Mouse (Mus musculus) heart, embryonic 11.5 days (tissue): ENCODE results near the gene Kcnc4. TPM values are rescaled to one million over a fixed set of nuclear protein-coding genes. Genes with fewer than 3 reads are reported as not detected.
A peak's percentile ranks its signal among the peaks of the same experiment; 100 is the strongest.

Source experiments
- ATAC-seq: fragments of 200-750 bp; cut with Nextera tagmentation; replicated peaks from 2 replicates; pipeline ENCODE4 v1.8.0; 2017; ENCODE audit warnings: moderate library complexity; ENCODE audit not compliant: insufficient number of reproducible peaks, low FRiP score, low TSS enrichment
- H3K27ac ChIP-seq: fragments of 300-500 bp; sonication (generic); 2 replicates; pipeline ENCODE4 v1.5.1; 2014; ENCODE audit warnings: mild to moderate bottlenecking, low read depth, low read length
- H3K27me3 ChIP-seq: fragments of 300-500 bp; sonication (generic); 2 replicates; pipeline ENCODE4 v1.6.1; 2014; ENCODE audit warnings: mild to moderate bottlenecking, low read length, mixed read lengths; ENCODE audit not compliant: control insufficient read depth, insufficient read depth
- H3K36me3 ChIP-seq: fragments of 300-500 bp; sonication (generic); 2 replicates; pipeline ENCODE4 v1.6.1; 2014; ENCODE audit warnings: mild to moderate bottlenecking, low read length, moderate library complexity, mixed read lengths; ENCODE audit not compliant: control insufficient read depth, insufficient read depth
- H3K4me1 ChIP-seq: fragments of 300-500 bp; sonication (generic); 2 replicates; pipeline ENCODE4 v1.6.1; 2014; ENCODE audit warnings: low read length; ENCODE audit not compliant: control insufficient read depth, insufficient read depth
- H3K4me2 ChIP-seq: fragments of 300-500 bp; sonication (generic); 2 replicates; pipeline ENCODE4 v1.6.1; 2014; ENCODE audit warnings: mild to moderate bottlenecking, moderate library complexity
- H3K4me3 ChIP-seq: fragments of 300-500 bp; sonication (generic); 2 replicates; pipeline ENCODE4 v1.5.1; 2014; ENCODE audit warnings: low read depth, low read length
- H3K9ac ChIP-seq: fragments of 300-500 bp; sonication (generic); 2 replicates; pipeline ENCODE4 v1.6.1; 2014; ENCODE audit warnings: mild to moderate bottlenecking, low read depth, low read length, moderate library complexity
- H3K9me3 ChIP-seq: fragments of 300-500 bp; sonication (generic); replicated peaks from 2 replicates; pipeline ENCODE4 v1.6.1; 2016; ENCODE audit warnings: low read length; ENCODE audit not compliant: control insufficient read depth
- WGBS: fragments of 180-500 bp; shearing (Covaris S2); extraction: QIAGEN DNeasy Blood & Tissue Kit; methylation state at CpG from one replicate; pipeline ENCODE4 v1.1.7; 2014; ENCODE audit not compliant: insufficient replicate concordance; 5-methylcytosine and 5-hydroxymethylcytosine counted together
- polyA plus RNA-seq: library from polyadenylated mRNA; unstranded; fragments of >200 nt; fragmentation: Nextera tagmentation; extraction: Ambion mirVana; gene quantifications from 2 replicates; pipeline ENCODE4 v1.2.1, GENCODE M21; 2014

Gene Kcnc4
- polyA plus RNA-seq, 1 experiment from 2014 or later, result 0.17 TPM

- peaks cover 11% of the 10 kb centered on the region for H3K36me3 ChIP-seq
- H3K27ac ChIP-seq, result no peak overlapping the region
- no peak overlapping the region for H3K4me3 ChIP-seq
- no peaks in the 10 kb centered on the region for H3K27me3 ChIP-seq
- no peak overlapping the region for H3K9ac ChIP-seq
- H3K9me3 ChIP-seq, result peaks cover 18% of the 10 kb centered on the region; the same call in 1 of the 2 replicates
- no peak overlapping the region for H3K4me2 ChIP-seq
- H3K4me1 ChIP-seq, result 0 out of 2 replicates have a peak, but pooled peaks cover 4% of the 10 kb centered on the region
- ATAC-seq, result no peak
- 90% methylated on average over 11 of the region's 11 CpGs for WGBS
Measured at GRCm38 (mm10) chr3:107500301-107500700, 40.9 kb upstream of the Kcnc4 start.

- Histone ChIP-seq H3K4me1 (peaks cover 2% of the 10 kb centered on the region; the same call in 1 of the 2 replicates), H3K36me3 (peaks cover 11% of the 10 kb centered on the region), H3K27me3 (no peaks in the 10 kb centered on the region; the same call in 1 of the 2 replicates), H3K9me3 (peaks cover 18% of the 10 kb centered on the region; the same call in 1 of the 2 replicates), H3K9ac (no peak overlapping the region), H3K4me2 (no peak overlapping the region), H3K4me3 (no peak overlapping the region), H3K27ac (no peak overlapping the region)
- ATAC-seq, result no peak
- WGBS, result 72% methylated on average over 13 of the region's 13 CpGs
Measured at GRCm38 (mm10) chr3:107496086-107496850, 36.9 kb upstream of the Kcnc4 start.

GRCm38 (mm10) chr3:107495524-107495923 lies 36.2 kb upstream of the Kcnc4 start:
- H3K36me3 ChIP-seq, result peaks cover 10% of the 10 kb centered on the region
- no peak overlapping the region for H3K9ac ChIP-seq
- peaks cover 16% of the 10 kb centered on the region; the same call in 1 of the 2 replicates for H3K9me3 ChIP-seq
- H3K27ac ChIP-seq, result no peak overlapping the region
- no peak overlapping the region for H3K4me2 ChIP-seq
- ATAC-seq, result no peak
- peaks cover 5% of the 10 kb centered on the region; the same call in 1 of the 2 replicates for H3K4me1 ChIP-seq
- WGBS, result 90% methylated on average over 6 of the region's 6 CpGs
- H3K27me3 ChIP-seq, result no peaks in the 10 kb centered on the region; the same call in 1 of the 2 replicates
- no peak overlapping the region for H3K4me3 ChIP-seq

GRCm38 (mm10) chr3:107491459-107491858 lies 32.1 kb upstream of the Kcnc4 start:
- H3K27ac ChIP-seq, result no peak overlapping the region
- 0 out of 2 replicates have a peak, but pooled peaks have one; percentile 36 for ATAC-seq
- peaks cover 12% of the 10 kb centered on the region for H3K4me1 ChIP-seq
- no peak overlapping the region for H3K4me3 ChIP-seq
- no peak overlapping the region; the same call in 1 of the 2 replicates for H3K4me2 ChIP-seq
- no peak overlapping the region for H3K9ac ChIP-seq
- no peaks in the 10 kb centered on the region; the same call in 1 of the 2 replicates for H3K27me3 ChIP-seq
- no peaks in the 10 kb centered on the region for H3K9me3 ChIP-seq
- 48% methylated on average over 6 of the region's 6 CpGs for WGBS
- no peaks in the 10 kb centered on the region for H3K36me3 ChIP-seq

- H3K4me3 ChIP-seq, result no peak overlapping the region
- 26% methylated on average over 4 of the region's 4 CpGs for WGBS
- no peaks in the 10 kb centered on the region for H3K9me3 ChIP-seq
- H3K27me3 ChIP-seq, result no peaks in the 10 kb centered on the region
- no peak overlapping the region for H3K4me2 ChIP-seq
- peaks cover 12% of the 10 kb centered on the region for H3K4me1 ChIP-seq
- H3K27ac ChIP-seq, result no peak overlapping the region
- no peaks in the 10 kb centered on the region for H3K36me3 ChIP-seq
- no peak for ATAC-seq
- H3K9ac ChIP-seq, result no peak overlapping the region
Measured at GRCm38 (mm10) chr3:107488637-107489036, 29.3 kb upstream of the Kcnc4 start.

- Histone ChIP-seq H3K27me3 (no peaks in the 10 kb centered on the region), H3K27ac (no peak overlapping the region), H3K9me3 (no peaks in the 10 kb centered on the region), H3K4me3 (no peak overlapping the region), H3K36me3 (no peaks in the 10 kb centered on the region), H3K4me1 (peaks cover 6% of the 10 kb centered on the region), H3K4me2 (peak overlapping the region; percentile 8; the same call in 1 of the 2 replicates), H3K9ac (no peak overlapping the region)
- ATAC-seq, result peak; percentile 74; the same call in 1 of the 2 replicates
- 36% methylated on average over 11 of the region's 11 CpGs for WGBS
Measured at GRCm38 (mm10) chr3:107483290-107483689, 23.9 kb upstream of the Kcnc4 start.

GRCm38 (mm10) chr3:107480660-107481059 lies 21.3 kb upstream of the Kcnc4 start:
- H3K9me3 ChIP-seq, result no peaks in the 10 kb centered on the region
- 47% methylated on average over 3 of the region's 3 CpGs for WGBS
- H3K27ac ChIP-seq, result no peak overlapping the region
- peaks cover 6% of the 10 kb centered on the region; the same call in 1 of the 2 replicates for H3K4me1 ChIP-seq
- no peaks in the 10 kb centered on the region for H3K36me3 ChIP-seq
- H3K9ac ChIP-seq, result no peak overlapping the region
- no peak overlapping the region for H3K4me3 ChIP-seq
- no peak for ATAC-seq
- H3K27me3 ChIP-seq, result no peaks in the 10 kb centered on the region
- no peak overlapping the region for H3K4me2 ChIP-seq

GRCm38 (mm10) chr3:107472198-107472597 lies 12.8 kb upstream of the Kcnc4 start:
- H3K9ac ChIP-seq, result no peak overlapping the region
- no peaks in the 10 kb centered on the region for H3K36me3 ChIP-seq
- H3K27ac ChIP-seq, result no peak overlapping the region
- WGBS, result 40% methylated on average over 6 of the region's 6 CpGs
- no peaks in the 10 kb centered on the region for H3K4me1 ChIP-seq
- H3K4me3 ChIP-seq, result no peak overlapping the region
- no peak overlapping the region for H3K4me2 ChIP-seq
- H3K27me3 ChIP-seq, result peaks cover 12% of the 10 kb centered on the region
- no peaks in the 10 kb centered on the region for H3K9me3 ChIP-seq
- ATAC-seq, result no peak
